Mouse (Mus musculus) cortical plate, adult 2 months (tissue): ENCODE data around the gene Slc22a12.

Experiments used
- CTCF ChIP-seq: fragments of 200-500 bp; IDR thresholded peaks from 2 replicates; pipeline ENCODE4 v1.5.1; 2011; ENCODE audit warnings: mild to moderate bottlenecking, control low read depth, low read length; ENCODE audit not compliant: insufficient read depth; ENCODE audit errors: extremely low read depth
- POLR2A ChIP-seq: fragments of 200-500 bp; IDR thresholded peaks from 2 replicates; pipeline ENCODE4 v1.6.1; 2011; ENCODE audit warnings: mild to moderate bottlenecking, low read length, control low read depth; ENCODE audit not compliant: insufficient read depth; ENCODE audit errors: extremely low read depth

DNA sequence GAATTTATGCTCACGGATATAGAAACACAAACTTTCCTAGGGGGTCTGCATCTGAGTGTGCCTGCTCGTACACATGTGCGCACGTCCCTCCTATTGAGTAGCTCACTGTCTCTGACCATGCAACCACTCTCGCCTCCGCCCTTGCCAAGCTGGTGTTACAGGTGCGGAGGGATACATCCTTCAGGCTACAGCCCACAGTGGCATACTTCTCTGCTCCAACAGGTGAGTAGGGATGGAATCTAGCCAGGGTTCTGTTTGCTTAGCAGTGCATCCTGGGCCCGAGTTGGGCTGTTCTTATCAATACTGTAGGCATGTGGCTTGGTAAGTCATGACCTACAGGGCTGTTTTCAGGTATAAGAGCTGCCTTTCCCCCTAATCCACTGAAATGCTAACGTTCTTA, 16.8 kb downstream of the Slc22a12 start:
- no peak for TF ChIP-seq CTCF
- no peak for TF ChIP-seq POLR2A
